Mouse (Mus musculus) bone marrow macrophage, adult 2 months (primary cell): Measurements from ENCODE around the gene Pofut2. TPM values are rescaled to one million over a fixed set of nuclear protein-coding genes. Genes with fewer than 3 reads are reported as not detected.

Source experiments
- H3K27ac ChIP-seq: 2 replicates; pipeline ENCODE4 v1.5.1; 2012; ENCODE audit warnings: low read depth, low read length; ENCODE audit not compliant: insufficient read depth
- H3K4me1 ChIP-seq: 2 replicates; pipeline ENCODE4 v1.6.1; 2012; ENCODE audit warnings: low read length; ENCODE audit not compliant: control insufficient read depth, insufficient read depth
- H3K4me3 ChIP-seq: 2 replicates; pipeline ENCODE4 v1.5.1; 2012; ENCODE audit warnings: mild to moderate bottlenecking, low read length, moderate library complexity; ENCODE audit not compliant: insufficient read depth
- CTCF ChIP-seq: IDR thresholded peaks from 2 replicates; pipeline ENCODE4 v1.5.1; 2012; ENCODE audit warnings: low read depth, mild to moderate bottlenecking, low read length, moderate library complexity
- POLR2A ChIP-seq: IDR thresholded peaks from 2 replicates; pipeline ENCODE4 v1.6.1; 2012; ENCODE audit warnings: mild to moderate bottlenecking, low read depth, low read length, borderline replicate concordance
- polyA plus RNA-seq: library from polyadenylated mRNA; stranded (reverse); fragments of >200 nt; gene quantifications from 2 replicates; pipeline ENCODE4 v1.2.4, GENCODE M21; 2012; ENCODE audit not compliant: missing spikeins, insufficient read depth, insufficient read length

The Pofut2 gene
- polyA plus RNA-seq, 1 experiment = 44.5 TPM

DNA sequence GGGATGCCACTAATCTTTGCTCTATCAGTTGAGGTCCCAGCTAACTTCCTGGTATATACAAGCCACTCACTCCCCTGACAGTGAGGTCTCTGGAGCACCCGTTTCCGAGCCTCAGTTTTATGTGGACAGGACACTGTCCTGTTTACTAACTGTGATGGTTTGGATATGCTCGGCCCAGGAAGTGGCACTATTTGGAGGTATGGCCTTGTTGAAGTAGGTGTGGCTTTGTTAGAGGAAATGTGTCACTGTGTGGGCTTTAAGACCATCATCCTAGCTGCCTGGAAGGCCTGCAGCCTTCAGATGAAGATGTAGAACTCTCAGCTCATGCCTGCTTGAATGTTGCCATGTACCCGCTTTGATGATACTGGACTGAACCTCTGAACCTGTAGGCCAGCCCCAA is 41.0 kb upstream of the Pofut2 start:
- H3K4me1 ChIP-seq = peaks cover 18% of the 10 kb centered on the region

GRCm38 (mm10) chr10:77219411-77220025 is 39.5 kb upstream of the Pofut2 start:
- peaks cover 13% of the 10 kb centered on the region for H3K4me1 ChIP-seq
- TF ChIP-seq POLR2A (no peak), CTCF (no peak)
- no peak overlapping the region for H3K27ac ChIP-seq
- H3K4me3 ChIP-seq = no peak overlapping the region

More for the DNA sequence above, 41.0 kb upstream of the Pofut2 start:
- H3K27ac ChIP-seq = no peak overlapping the region
- no peak overlapping the region for H3K4me3 ChIP-seq
- no peak for TF ChIP-seq POLR2A
- no peak for TF ChIP-seq CTCF

- H3K27ac ChIP-seq = no peak overlapping the region
- H3K4me1 ChIP-seq = peaks cover 7% of the 10 kb centered on the region
- TF ChIP-seq CTCF (no peak), POLR2A (no peak)
- H3K4me3 ChIP-seq = no peak overlapping the region
These were observed 37.9 kb upstream of the Pofut2 start for GRCm38 (mm10) chr10:77221108-77221507.

GRCm38 (mm10) chr10:77222963-77223552 is 36.0 kb upstream of the Pofut2 start:
- no peak for TF ChIP-seq POLR2A
- no peak for TF ChIP-seq CTCF
- Histone ChIP-seq H3K27ac (no peak overlapping the region), H3K4me1 (peaks cover 7% of the 10 kb centered on the region), H3K4me3 (no peak overlapping the region)

DNA sequence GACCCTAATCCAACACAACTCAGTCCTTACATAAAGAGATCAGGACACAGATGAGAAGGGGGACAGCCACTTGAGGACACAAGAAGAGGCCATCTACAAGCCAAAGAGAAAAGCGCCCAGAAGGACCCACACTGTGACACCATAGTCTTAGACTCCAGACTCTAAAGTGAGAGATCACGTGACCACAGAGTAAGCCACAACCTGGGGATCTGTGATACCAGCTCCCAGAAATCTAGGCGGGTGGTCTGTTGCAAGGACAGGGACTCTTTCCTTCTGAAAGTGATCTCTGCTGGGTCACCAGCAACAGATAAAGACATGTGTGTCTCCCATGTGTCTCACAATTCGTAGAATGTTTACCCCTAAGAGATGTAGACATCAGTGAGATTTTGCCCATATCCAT is 34.6 kb upstream of the Pofut2 start:
- peaks cover 7% of the 10 kb centered on the region for H3K4me1 ChIP-seq
- H3K27ac ChIP-seq = no peak overlapping the region

DNA sequence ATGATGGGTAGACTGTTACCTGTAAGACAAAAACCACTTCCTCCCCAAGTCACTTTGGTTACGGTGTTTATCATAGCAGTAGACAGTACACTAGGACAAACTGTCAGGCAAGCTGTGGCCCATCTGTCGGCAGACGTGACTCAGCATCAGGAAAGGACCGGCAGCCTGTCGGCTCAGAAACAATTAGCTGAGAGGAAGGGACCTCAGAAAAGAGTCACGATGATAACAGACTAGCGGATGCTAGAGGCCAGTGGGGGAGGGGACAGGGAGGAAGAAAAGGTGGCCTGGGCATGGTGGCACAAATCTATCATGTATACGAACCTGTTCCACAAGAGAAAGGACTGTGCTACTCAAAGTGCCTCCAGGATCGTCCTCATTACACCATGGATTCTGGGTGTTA is 33.6 kb upstream of the Pofut2 start:
- peaks cover 7% of the 10 kb centered on the region for H3K4me1 ChIP-seq
- no peak overlapping the region for H3K4me3 ChIP-seq
- TF ChIP-seq CTCF = no peak
- no peak for TF ChIP-seq POLR2A
- H3K27ac ChIP-seq = no peak overlapping the region

More for the DNA sequence above, 34.6 kb upstream of the Pofut2 start:
- H3K4me3 ChIP-seq = no peak overlapping the region
- TF ChIP-seq CTCF (no peak), POLR2A (no peak)

GRCm38 (mm10) chr10:77225995-77226688 is 32.9 kb upstream of the Pofut2 start:
- Histone ChIP-seq H3K27ac (no peak overlapping the region), H3K4me3 (no peak overlapping the region), H3K4me1 (peaks cover 4% of the 10 kb centered on the region)
- TF ChIP-seq POLR2A = no peak

DNA sequence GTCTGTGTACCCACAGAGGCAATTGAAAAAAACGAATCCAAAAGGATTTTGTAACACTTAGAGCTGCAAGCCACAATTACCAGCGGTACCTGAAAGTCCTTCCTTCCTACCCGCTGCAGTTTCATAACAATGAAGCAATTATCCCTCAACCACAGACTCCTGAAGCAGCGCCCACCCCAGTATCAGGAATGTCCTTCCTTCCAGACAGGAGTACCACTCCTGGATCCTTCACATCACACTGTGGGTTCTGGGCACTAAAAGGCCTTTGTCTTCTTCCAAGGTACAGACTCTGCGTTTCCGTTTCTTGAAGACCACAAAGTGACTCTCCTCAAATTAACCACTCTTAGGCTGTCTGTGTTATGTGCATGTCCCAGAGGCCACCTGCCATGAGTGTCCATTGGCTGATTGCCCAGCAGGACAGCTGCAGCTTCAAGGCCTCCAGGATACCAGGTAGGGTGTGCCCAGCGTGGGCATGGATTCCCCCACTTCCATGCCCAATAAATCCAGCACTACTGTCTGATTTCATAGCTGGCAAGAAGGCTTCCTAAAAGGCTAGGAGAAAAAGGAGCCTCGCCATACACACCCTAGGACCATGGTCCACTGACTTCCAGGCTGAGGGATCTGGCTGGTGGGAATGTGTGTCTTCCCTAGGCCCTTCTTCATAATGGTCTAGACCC is 32.2 kb upstream of the Pofut2 start:
- Histone ChIP-seq H3K4me1 (peaks cover 2% of the 10 kb centered on the region; the same call in 1 of the 2 replicates), H3K4me3 (no peak overlapping the region), H3K27ac (no peak overlapping the region)
- TF ChIP-seq POLR2A (no peak), CTCF (no peak)

DNA sequence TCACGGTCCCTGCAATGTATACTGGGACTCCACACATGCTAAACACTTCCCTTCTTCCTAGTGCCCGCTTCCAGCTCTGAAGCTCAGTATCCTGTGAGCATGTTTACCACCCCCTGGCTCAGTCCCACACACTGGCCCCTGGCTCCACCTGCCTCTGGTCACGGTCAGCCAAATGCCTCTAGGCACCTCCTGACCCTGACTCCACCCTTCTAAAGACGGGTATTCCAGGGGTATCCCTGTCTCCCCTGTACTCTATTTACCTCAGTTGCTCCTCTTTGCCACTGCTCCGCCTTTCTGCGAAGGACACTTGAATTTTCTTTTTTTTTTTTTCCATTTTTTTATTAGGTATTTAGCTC is 31.7 kb upstream of the Pofut2 start:
- Histone ChIP-seq H3K4me1 (peaks cover 2% of the 10 kb centered on the region; the same call in 1 of the 2 replicates), H3K4me3 (no peak overlapping the region), H3K27ac (no peak overlapping the region)
- TF ChIP-seq POLR2A (no peak), CTCF (no peak)
